Mouse (Mus musculus): Measurements from ENCODE around the gene Ptprn2.

GRCm38 (mm10) chr12:116773344-116773743 is 287.8 kb downstream of the Ptprn2 start:
- TF ChIP-seq CTCF (IDR thresholded peaks at IDR 0.05; ENCODE audit: control insufficient read depth, insufficient read depth, insufficient replicate concordance, low read depth, low read length) = no peak
- no peak for TF ChIP-seq POLR2A (IDR thresholded peaks at IDR 0.05; ENCODE audit: control insufficient read depth, low read depth, low read length)
